Mouse (Mus musculus) forebrain, postnatal 0 days (tissue): ENCODE data around the gene Vstm2l. TPM values are rescaled to one million over a fixed set of nuclear protein-coding genes. Genes with fewer than 3 reads are reported as not detected.
A peak's percentile ranks its signal among the peaks of the same experiment; 100 is the strongest.

Experiments used
- ATAC-seq: fragments of 200-750 bp; cut with Nextera tagmentation; 2 replicates; pipeline ENCODE4 v1.8.0; 2017; ENCODE audit warnings: mild to moderate bottlenecking, moderate library complexity
- DNase-seq: peaks from one replicate; pipeline ENCODE4 v3.0.0-alpha.2; 2015
- H3K27ac ChIP-seq: fragments of 300-500 bp; sonication (generic); 2 replicates; pipeline ENCODE4 v1.5.1; 2014; ENCODE audit warnings: low read depth, mild to moderate bottlenecking, antibody characterized with exemption, low read length, moderate library complexity, mixed read lengths
- H3K27me3 ChIP-seq: fragments of 300-500 bp; sonication (generic); 2 replicates; pipeline ENCODE4 v1.6.1; 2014; ENCODE audit warnings: mild to moderate bottlenecking, low read length, mixed read lengths; ENCODE audit not compliant: insufficient read depth
- H3K36me3 ChIP-seq: fragments of 300-500 bp; sonication (generic); 2 replicates; pipeline ENCODE4 v1.6.1; 2014; ENCODE audit warnings: mild to moderate bottlenecking, moderate library complexity; ENCODE audit not compliant: insufficient read depth
- H3K4me1 ChIP-seq: fragments of 300-500 bp; sonication (generic); 2 replicates; pipeline ENCODE4 v1.6.1; 2014; ENCODE audit warnings: antibody characterized with exemption; ENCODE audit not compliant: insufficient read depth
- H3K4me2 ChIP-seq: fragments of 300-500 bp; sonication (generic); 2 replicates; pipeline ENCODE4 v1.6.1; 2014; ENCODE audit warnings: low read depth, mild to moderate bottlenecking, moderate library complexity
- H3K4me3 ChIP-seq: fragments of 300-500 bp; sonication (generic); 2 replicates; pipeline ENCODE4 v1.5.1; 2014; ENCODE audit warnings: low read depth, low read length, mixed read lengths
- H3K9ac ChIP-seq: fragments of 300-500 bp; sonication (generic); 2 replicates; pipeline ENCODE4 v1.6.1; 2014; ENCODE audit warnings: mild to moderate bottlenecking
- H3K9me3 ChIP-seq: fragments of 300-500 bp; sonication (generic); 2 replicates; pipeline ENCODE4 v1.6.1; 2016; ENCODE audit warnings: low read length
- CTCF ChIP-seq: sonication (generic); IDR thresholded peaks from 2 replicates; pipeline ENCODE4 v1.5.1; 2016; ENCODE audit warnings: antibody characterized with exemption, control low read depth, low read depth
- WGBS: fragments of 180-500 bp; shearing (Covaris S2); extraction: QIAGEN DNeasy Blood & Tissue Kit; methylation state at CpG from one replicate; pipeline ENCODE4 v1.1.7; 2014; 5-methylcytosine and 5-hydroxymethylcytosine counted together
- polyA plus RNA-seq: library from polyadenylated mRNA; unstranded; fragments of >200 nt; fragmentation: Nextera tagmentation; extraction: Ambion mirVana; gene quantifications from 2 replicates; pipeline ENCODE4 v1.2.1, GENCODE M21; 2015
- total RNA-seq: library from RNA; depleted of rRNA; stranded (reverse); fragments of >200 nt; gene quantifications from 2 replicates; pipeline ENCODE4 v1.2.3, GENCODE M21; 2014; rRNA removed

Vstm2l gene
- total RNA-seq = 90.0 and 113 TPM in 2 replicates
- 21.5 and 25.9 TPM in 2 replicates for polyA plus RNA-seq

DNA sequence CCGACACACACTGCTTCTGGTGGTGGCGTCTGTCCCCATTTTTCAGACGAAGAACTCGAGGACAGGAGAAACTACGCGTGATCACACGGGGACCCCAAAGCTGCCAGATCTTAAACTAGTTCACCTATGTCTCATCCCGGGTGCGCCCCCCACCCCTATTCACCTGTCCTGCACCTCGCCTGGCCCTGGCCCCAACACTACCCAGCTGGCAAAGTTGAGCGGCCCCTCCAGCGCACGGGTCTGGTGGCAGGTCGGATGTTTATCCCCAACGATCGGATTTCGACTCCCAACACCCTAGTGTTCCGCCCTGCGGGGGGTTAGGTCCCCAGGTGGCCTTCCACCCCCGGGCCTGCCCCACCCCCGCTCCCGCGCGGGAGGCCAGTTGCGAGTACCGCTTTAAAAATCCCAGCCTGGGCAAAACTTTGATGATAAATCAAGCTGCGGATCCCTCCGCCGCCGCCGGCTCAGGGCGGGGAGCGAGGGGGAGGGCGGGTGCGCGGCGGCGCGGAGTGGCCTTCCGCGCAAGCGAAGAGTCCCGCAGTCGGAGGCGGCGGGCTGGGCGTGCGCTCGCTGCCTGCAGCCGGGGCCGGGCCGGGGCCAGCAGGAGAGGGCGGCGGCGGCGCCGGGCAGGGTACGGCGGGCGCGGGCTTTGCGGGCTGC lies at the start of gene Vstm2l:
Vstm2l (plus strand) TSS at position 549 of the 660 bp plus-strand sequence.
- WGBS = 4% methylated on average over 51 of the region's 62 CpGs

DNA sequence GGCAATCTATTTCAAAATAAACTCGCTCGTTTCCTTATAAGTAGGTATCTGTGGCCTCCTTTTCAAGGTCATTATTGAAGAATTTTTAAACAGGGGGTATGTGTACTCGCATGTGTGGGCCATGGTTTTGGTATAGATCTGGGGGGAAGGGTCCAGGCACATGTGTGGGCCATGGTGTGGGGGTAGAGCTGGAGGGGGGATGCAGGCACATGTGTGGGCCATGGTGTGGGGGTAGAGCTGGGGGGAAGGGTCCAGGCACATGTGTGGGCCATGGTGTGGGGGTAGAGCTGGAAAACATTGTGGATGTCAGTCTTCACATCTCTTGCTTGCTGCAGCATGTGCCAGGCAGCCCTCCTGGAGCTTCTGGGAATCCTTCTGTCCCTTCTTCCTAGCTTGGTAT lies 47.3 kb upstream of the Vstm2l start:
- H3K36me3 ChIP-seq = no peaks in the 10 kb centered on the region
- 86% methylated on average over 3 of the region's 3 CpGs for whole genome bisulfite sequencing
- H3K27me3 ChIP-seq = no peaks in the 10 kb centered on the region
- no peaks in the 10 kb centered on the region for H3K4me1 ChIP-seq
- H3K9me3 ChIP-seq = no peaks in the 10 kb centered on the region
- H3K4me3 ChIP-seq = no peak overlapping the region
- DNase-seq (no peak), ATAC-seq (no peak)
- H3K4me2 ChIP-seq = no peak overlapping the region
- no peak for TF ChIP-seq CTCF
- no peak overlapping the region for H3K27ac ChIP-seq
- no peak overlapping the region for H3K9ac ChIP-seq

More for the DNA sequence above, at the start of gene Vstm2l:
- ATAC-seq = peak; percentile 70
- Histone ChIP-seq H3K27me3 (peaks cover 5% of the 10 kb centered on the region), H3K4me2 (peak within 1 kb of the TSS; percentile 69), H3K4me3 (peak within 1 kb of the TSS; percentile 66), H3K27ac (peak within 1 kb of the TSS; percentile 62; the same call in 1 of the 2 replicates), H3K9ac (peak within 1 kb of the TSS; percentile 70), H3K4me1 (0 out of 2 replicates have a peak, but pooled peaks cover 3% of the 10 kb centered on the region), H3K9me3 (no peaks in the 10 kb centered on the region), H3K36me3 (no peaks in the 10 kb centered on the region)
- DNase-seq = peak; percentile 91
- no peak for TF ChIP-seq CTCF

DNA sequence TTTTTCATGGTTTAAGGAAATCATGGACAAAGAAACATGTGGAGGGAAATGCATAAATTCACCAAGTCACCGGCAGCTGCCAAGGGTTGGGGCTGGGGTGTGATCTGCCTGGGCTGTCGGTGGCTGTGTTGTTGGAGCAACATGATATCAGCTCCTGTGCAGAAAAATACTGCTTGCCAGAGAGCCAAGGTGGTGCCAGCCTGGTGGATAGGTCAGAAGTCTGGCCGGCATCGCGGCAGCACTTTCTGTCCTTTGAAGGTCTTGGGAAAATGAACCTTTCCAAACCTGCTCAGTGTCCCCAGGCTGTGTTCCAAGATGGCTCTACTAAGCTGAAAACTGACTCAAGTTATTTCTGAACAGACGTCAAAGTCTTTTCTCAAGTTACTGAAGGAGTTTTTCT lies 44.2 kb upstream of the Vstm2l start:
- WGBS = 74% methylated on average over 6 of the region's 6 CpGs
- Histone ChIP-seq H3K36me3 (no peaks in the 10 kb centered on the region), H3K9me3 (no peaks in the 10 kb centered on the region), H3K27me3 (no peaks in the 10 kb centered on the region), H3K4me1 (no peaks in the 10 kb centered on the region; the same call in 1 of the 2 replicates), H3K27ac (no peak overlapping the region), H3K9ac (no peak overlapping the region), H3K4me3 (no peak overlapping the region), H3K4me2 (no peak overlapping the region)
- TF ChIP-seq CTCF = no peak
- DNase-seq = no peak
- no peak for ATAC-seq

DNA sequence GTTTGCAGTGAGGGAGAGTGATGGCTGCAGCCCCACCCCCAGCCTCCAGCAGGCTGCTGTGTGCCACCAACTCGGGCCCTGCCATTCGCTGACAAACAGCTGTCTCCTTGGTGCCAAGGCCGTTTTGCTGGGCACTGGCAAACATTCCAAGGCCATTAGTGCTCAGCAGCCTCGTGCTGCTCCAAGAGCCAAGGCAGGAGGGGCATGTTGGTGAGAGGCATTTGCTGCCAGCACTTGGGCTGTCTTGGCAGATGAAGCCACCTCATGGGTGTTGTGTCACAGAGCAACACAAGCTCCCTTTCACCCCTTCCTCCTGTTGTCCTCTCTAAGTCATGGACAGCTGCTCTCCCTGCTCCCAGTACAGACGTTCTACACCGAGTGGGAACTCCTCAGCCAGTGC lies 41.2 kb upstream of the Vstm2l start:
- H3K27me3 ChIP-seq = no peaks in the 10 kb centered on the region
- DNase-seq = peak; percentile 68
- H3K36me3 ChIP-seq = no peaks in the 10 kb centered on the region
- H3K4me1 ChIP-seq = peaks cover 8% of the 10 kb centered on the region; the same call in 1 of the 2 replicates
- no peak for TF ChIP-seq CTCF
- H3K9ac ChIP-seq = no peak overlapping the region
- no peak overlapping the region for H3K27ac ChIP-seq
- no peak overlapping the region for H3K4me2 ChIP-seq
- WGBS = 43% methylated on average over 6 of the region's 6 CpGs
- ATAC-seq = peak; percentile 66
- H3K9me3 ChIP-seq = no peaks in the 10 kb centered on the region
- H3K4me3 ChIP-seq = no peak overlapping the region

DNA sequence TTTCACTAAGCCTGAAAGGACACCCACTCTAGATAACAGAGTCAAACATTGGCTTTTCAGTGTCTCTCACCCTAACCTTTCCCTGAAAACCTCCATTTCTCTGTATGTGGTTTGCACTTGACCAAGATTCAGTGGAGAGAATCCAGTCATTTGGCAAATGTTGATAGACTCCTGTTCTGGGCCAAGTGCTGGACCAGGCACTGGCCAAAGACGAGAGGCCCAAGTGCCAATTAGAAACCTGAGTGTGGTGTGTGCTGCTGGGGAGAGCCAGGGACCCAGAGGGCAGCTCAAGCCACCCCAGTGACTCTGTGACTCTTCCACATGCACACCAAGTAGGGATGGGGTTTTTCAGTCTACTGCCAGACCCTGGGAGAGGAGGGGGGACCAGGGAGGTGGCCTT lies 40.8 kb upstream of the Vstm2l start:
- no peak overlapping the region for H3K4me2 ChIP-seq
- no peak overlapping the region for H3K4me3 ChIP-seq
- no peak for TF ChIP-seq CTCF
- 53% methylated on average over 1 of the region's 1 CpGs for WGBS
- H3K27ac ChIP-seq = no peak overlapping the region
- no peaks in the 10 kb centered on the region for H3K27me3 ChIP-seq
- DNase-seq (no peak), ATAC-seq (no peak)
- H3K9me3 ChIP-seq = no peaks in the 10 kb centered on the region
- no peak overlapping the region for H3K9ac ChIP-seq
- H3K36me3 ChIP-seq = no peaks in the 10 kb centered on the region
- peaks cover 12% of the 10 kb centered on the region; the same call in 1 of the 2 replicates for H3K4me1 ChIP-seq

DNA sequence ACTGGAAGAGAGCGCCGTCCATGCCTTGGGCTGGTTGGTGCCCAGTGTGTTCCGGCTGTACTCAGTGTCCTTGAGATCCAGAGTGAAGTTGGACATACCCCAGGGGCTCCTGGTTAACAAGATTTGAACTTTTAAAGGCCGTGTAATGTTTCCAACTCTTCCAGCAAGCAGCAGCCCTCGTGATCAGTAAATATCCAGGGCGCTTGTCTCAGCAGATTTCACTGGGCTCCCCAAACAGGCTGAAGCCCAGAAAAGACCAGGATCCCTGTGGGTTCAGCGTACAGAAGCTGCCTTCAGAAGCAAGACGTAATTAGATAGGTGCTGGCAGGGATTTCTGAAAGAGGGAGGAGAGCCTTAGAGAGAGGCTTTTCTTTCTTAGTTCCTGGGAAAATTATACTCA lies 39.3 kb upstream of the Vstm2l start:
- no peak for TF ChIP-seq CTCF
- Histone ChIP-seq H3K27me3 (no peaks in the 10 kb centered on the region), H3K9me3 (no peaks in the 10 kb centered on the region), H3K4me2 (no peak overlapping the region), H3K36me3 (no peaks in the 10 kb centered on the region), H3K4me3 (no peak overlapping the region), H3K4me1 (peaks cover 14% of the 10 kb centered on the region; the same call in 1 of the 2 replicates), H3K27ac (no peak overlapping the region), H3K9ac (0 out of 2 replicates have a peak overlapping the region, but pooled peaks have one; percentile 3)
- WGBS = 42% methylated on average over 8 of the region's 8 CpGs
- ATAC-seq = peak; percentile 26
- DNase-seq = peak; percentile 29

DNA sequence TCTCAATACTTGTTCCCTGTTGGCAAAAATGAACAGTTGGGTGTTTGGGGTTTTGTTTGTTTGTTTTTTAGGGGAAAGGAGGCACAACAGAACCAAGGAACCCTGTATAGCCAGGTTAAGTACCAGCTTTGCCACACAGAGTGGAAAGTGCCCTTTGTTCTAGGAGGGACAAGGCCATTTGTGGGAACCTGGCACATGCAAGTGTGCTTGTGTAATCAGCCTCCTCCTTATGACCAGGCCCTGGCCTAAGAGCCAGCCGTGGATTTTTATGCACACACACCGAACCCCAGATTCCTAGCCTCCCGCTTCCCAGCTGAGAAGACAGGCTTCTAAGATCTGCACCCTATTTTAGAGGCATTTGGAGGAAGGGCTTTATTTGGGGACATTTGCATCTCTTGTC lies 37.1 kb upstream of the Vstm2l start:
- no peaks in the 10 kb centered on the region for H3K27me3 ChIP-seq
- 88% methylated on average over 3 of the region's 3 CpGs for WGBS
- no peak overlapping the region for H3K27ac ChIP-seq
- H3K9me3 ChIP-seq = no peaks in the 10 kb centered on the region
- DNase-seq (no peak), ATAC-seq (no peak)
- no peak overlapping the region for H3K4me2 ChIP-seq
- H3K4me3 ChIP-seq = no peak overlapping the region
- peaks cover 14% of the 10 kb centered on the region; the same call in 1 of the 2 replicates for H3K4me1 ChIP-seq
- no peak overlapping the region for H3K9ac ChIP-seq
- no peaks in the 10 kb centered on the region for H3K36me3 ChIP-seq
- TF ChIP-seq CTCF = no peak
